Mouse (Mus musculus) intestine, embryonic 16.5 days (tissue): ENCODE data around the gene Mcmbp. TPM values are rescaled to one million over a fixed set of nuclear protein-coding genes. Genes with fewer than 3 reads are reported as not detected.
"Not testable (repeated sequence)": the region's sequence is repeated elsewhere in the genome, so short reads cannot be mapped to it uniquely, and the experiment has no call there.

Experiments
- ATAC-seq: fragments of 200-750 bp; cut with Nextera tagmentation; 2 replicates; pipeline ENCODE4 v1.8.0; 2017; ENCODE audit warnings: moderate TSS enrichment, moderate library complexity
- H3K27ac ChIP-seq: fragments of 300-500 bp; sonication (generic); 2 replicates; pipeline ENCODE4 v1.5.1; 2014; ENCODE audit warnings: mild to moderate bottlenecking, low read length
- H3K27me3 ChIP-seq: fragments of 300-500 bp; sonication (generic); replicated peaks from 2 replicates; pipeline ENCODE4 v1.6.1; 2014; ENCODE audit warnings: low read length, control low read depth, mixed read lengths; ENCODE audit not compliant: control insufficient read depth, insufficient read depth
- H3K36me3 ChIP-seq: fragments of 300-500 bp; sonication (generic); 2 replicates; pipeline ENCODE4 v1.6.1; 2014; ENCODE audit warnings: low read length, control low read depth; ENCODE audit not compliant: control insufficient read depth, insufficient read depth
- H3K4me1 ChIP-seq: fragments of 300-500 bp; sonication (generic); 2 replicates; pipeline ENCODE4 v1.6.1; 2014; ENCODE audit warnings: low read length, control low read depth, mixed read lengths; ENCODE audit not compliant: control insufficient read depth, insufficient read depth
- H3K4me2 ChIP-seq: fragments of 300-500 bp; sonication (generic); 2 replicates; pipeline ENCODE4 v1.6.1; 2014; ENCODE audit warnings: low read depth, low read length, control low read depth
- H3K4me3 ChIP-seq: fragments of 300-500 bp; sonication (generic); 2 replicates; pipeline ENCODE4 v1.5.1; 2014; ENCODE audit warnings: mild to moderate bottlenecking, low read length
- H3K9ac ChIP-seq: fragments of 300-500 bp; sonication (generic); 2 replicates; pipeline ENCODE4 v1.6.1; 2014; ENCODE audit warnings: low read depth, low read length
- H3K9me3 ChIP-seq: fragments of 300-500 bp; sonication (generic); 2 replicates; pipeline ENCODE4 v1.6.1; 2016; ENCODE audit warnings: low read length, control low read depth; ENCODE audit not compliant: control insufficient read depth
- WGBS: fragments of 180-500 bp; shearing (Covaris S2); extraction: QIAGEN DNeasy Blood & Tissue Kit; methylation state at CpG from one replicate; pipeline ENCODE4 v1.1.7; 2014; 5-methylcytosine and 5-hydroxymethylcytosine counted together
- polyA plus RNA-seq: library from polyadenylated mRNA; unstranded; fragments of >200 nt; fragmentation: Nextera tagmentation; extraction: Ambion mirVana; gene quantifications from 2 replicates; pipeline ENCODE4 v1.2.1, GENCODE M21; 2015

Mcmbp gene
- polyA plus RNA-seq, 1 experiment from 2014 or later: 35.3 TPM

- Histone ChIP-seq H3K4me2 (no peak overlapping the region), H3K4me3 (no peak overlapping the region), H3K27ac (no peak overlapping the region), H3K4me1 (peaks cover 19% of the 10 kb centered on the region), H3K9me3 (no peaks in the 10 kb centered on the region), H3K9ac (no peak overlapping the region), H3K27me3 (no peaks in the 10 kb centered on the region), H3K36me3 (no peaks in the 10 kb centered on the region)
- ATAC-seq: no peak
- WGBS: 58% methylated on average over 5 of the region's 5 CpGs
Observed at GRCm38 (mm10) chr7:128727701-128728100, 12.6 kb downstream of the Mcmbp start.

GRCm38 (mm10) chr7:128726999-128727398, 13.3 kb downstream of the Mcmbp start:
- ATAC-seq: no peak
- H3K9ac ChIP-seq: no peak overlapping the region
- H3K4me2 ChIP-seq: no peak overlapping the region
- H3K27me3 ChIP-seq: no peaks in the 10 kb centered on the region
- H3K27ac ChIP-seq: no peak overlapping the region
- no peaks in the 10 kb centered on the region for H3K9me3 ChIP-seq
- no peak overlapping the region for H3K4me3 ChIP-seq
- H3K4me1 ChIP-seq: peaks cover 14% of the 10 kb centered on the region
- WGBS: 75% methylated on average over 10 of the region's 10 CpGs
- H3K36me3 ChIP-seq: no peaks in the 10 kb centered on the region

- peak; percentile 36; the same call in 1 of the 2 replicates for ATAC-seq
Observed at GRCm38 (mm10) chr7:128725189-128725588, 15.1 kb downstream of the Mcmbp start.

GRCm38 (mm10) chr7:128724761-128725160, 15.5 kb downstream of the Mcmbp start:
- ATAC-seq: peak; percentile 85
- Histone ChIP-seq H3K4me2 (no peak overlapping the region), H3K36me3 (peaks cover 2% of the 10 kb centered on the region; the same call in 1 of the 2 replicates), H3K4me3 (no peak overlapping the region), H3K27me3 (no peaks in the 10 kb centered on the region), H3K9me3 (no peaks in the 10 kb centered on the region), H3K27ac (no peak overlapping the region), H3K4me1 (peaks cover 5% of the 10 kb centered on the region), H3K9ac (no peak overlapping the region)
- WGBS: 24% methylated on average over 4 of the region's 4 CpGs

More at GRCm38 (mm10) chr7:128725189-128725588, 15.1 kb downstream of the Mcmbp start:
- H3K27ac ChIP-seq: no peak overlapping the region
- H3K4me1 ChIP-seq: peaks cover 5% of the 10 kb centered on the region
- no peak overlapping the region for H3K9ac ChIP-seq
- no peak overlapping the region for H3K4me3 ChIP-seq
- 0 out of 2 replicates have a peak, but pooled peaks cover 2% of the 10 kb centered on the region for H3K36me3 ChIP-seq
- WGBS: 83% methylated on average over 9 of the region's 9 CpGs
- H3K27me3 ChIP-seq: no peaks in the 10 kb centered on the region
- H3K9me3 ChIP-seq: no peaks in the 10 kb centered on the region
- H3K4me2 ChIP-seq: no peak overlapping the region

GRCm38 (mm10) chr7:128717991-128718390, 22.3 kb downstream of the Mcmbp start:
- Histone ChIP-seq H3K4me1 (no peaks in the 10 kb centered on the region), H3K9me3 (no peaks in the 10 kb centered on the region), H3K9ac (no peak overlapping the region), H3K27ac (no peak overlapping the region), H3K4me3 (no peak overlapping the region), H3K27me3 (no peaks in the 10 kb centered on the region), H3K4me2 (no peak overlapping the region), H3K36me3 (peaks cover 24% of the 10 kb centered on the region)
- 76% methylated on average over 4 of the region's 4 CpGs for WGBS
- no peak for ATAC-seq

GRCm38 (mm10) chr7:128705735-128706134, 34.6 kb downstream of the Mcmbp start:
- H3K4me3 ChIP-seq: no peak overlapping the region
- peaks cover 26% of the 10 kb centered on the region for H3K36me3 ChIP-seq
- no peaks in the 10 kb centered on the region for H3K4me1 ChIP-seq
- no peaks in the 10 kb centered on the region for H3K9me3 ChIP-seq
- 21% methylated on average over 4 of the region's 4 CpGs for WGBS
- no peak overlapping the region for H3K4me2 ChIP-seq
- ATAC-seq: peak; percentile 71
- H3K27ac ChIP-seq: no peak overlapping the region
- H3K9ac ChIP-seq: no peak overlapping the region
- H3K27me3 ChIP-seq: no peaks in the 10 kb centered on the region

GRCm38 (mm10) chr7:128699959-128700358, 40.3 kb downstream of the Mcmbp start:
- H3K27me3 ChIP-seq, H3K9me3 ChIP-seq, H3K27ac ChIP-seq, H3K4me3 ChIP-seq, H3K4me1 ChIP-seq, H3K9ac ChIP-seq, ATAC-seq, H3K4me2 ChIP-seq: not testable (repeated sequence)
- 76% methylated on average over 6 of the region's 6 CpGs for WGBS
- H3K36me3 ChIP-seq: peaks cover 27% of the 10 kb centered on the region

GRCm38 (mm10) chr7:128694848-128695247, 45.4 kb downstream of the Mcmbp start:
- no peak for ATAC-seq
- Histone ChIP-seq H3K9ac (no peak overlapping the region), H3K9me3 (no peaks in the 10 kb centered on the region), H3K4me2 (no peak overlapping the region), H3K4me3 (no peak overlapping the region), H3K4me1 (no peaks in the 10 kb centered on the region), H3K27ac (no peak overlapping the region), H3K27me3 (no peaks in the 10 kb centered on the region), H3K36me3 (peaks cover 17% of the 10 kb centered on the region)
- WGBS: 85% methylated on average over 10 of the region's 10 CpGs

- peaks cover 14% of the 10 kb centered on the region for H3K36me3 ChIP-seq
- no peak overlapping the region for H3K4me2 ChIP-seq
- no peak overlapping the region for H3K27ac ChIP-seq
- peaks cover 2% of the 10 kb centered on the region; the same call in 1 of the 2 replicates for H3K4me1 ChIP-seq
- H3K9me3 ChIP-seq: 0 out of 2 replicates have a peak, but pooled peaks cover 3% of the 10 kb centered on the region
- WGBS: 92% methylated on average over 7 of the region's 7 CpGs
- no peaks in the 10 kb centered on the region for H3K27me3 ChIP-seq
- no peak overlapping the region for H3K4me3 ChIP-seq
- no peak overlapping the region for H3K9ac ChIP-seq
- ATAC-seq: no peak
Observed at GRCm38 (mm10) chr7:128692163-128692562, 48.1 kb downstream of the Mcmbp start.

GRCm38 (mm10) chr7:128690796-128691195, 49.5 kb downstream of the Mcmbp start:
- Histone ChIP-seq H3K4me2 (no peak overlapping the region), H3K27ac (no peak overlapping the region), H3K4me3 (no peak overlapping the region), H3K9me3 (0 out of 2 replicates have a peak, but pooled peaks cover 3% of the 10 kb centered on the region), H3K27me3 (no peaks in the 10 kb centered on the region), H3K9ac (no peak overlapping the region), H3K36me3 (peaks cover 14% of the 10 kb centered on the region), H3K4me1 (peaks cover 2% of the 10 kb centered on the region; the same call in 1 of the 2 replicates)
- ATAC-seq: no peak
- 65% methylated on average over 7 of the region's 7 CpGs for WGBS
